Mouse (Mus musculus) heart, postnatal 0 days (tissue): ENCODE measurements around the gene Hyls1.

Experiments
- CTCF ChIP-seq: IDR thresholded peaks from 2 replicates; pipeline ENCODE4 v1.5.1; 2016; ENCODE audit warnings: antibody characterized with exemption, control low read depth, low read depth
- EP300 ChIP-seq: IDR thresholded peaks from 2 replicates; pipeline ENCODE4 v1.6.1; 2016; ENCODE audit warnings: antibody characterized with exemption, low read depth

- peak; percentile 95 for TF ChIP-seq CTCF
- no peak for TF ChIP-seq EP300
These were observed 35.1 kb downstream of the Hyls1 start for GRCm38 (mm10) chr9:35535110-35535509.
